Mouse (Mus musculus) heart, embryonic 12.5 days (tissue): ENCODE measurements around the gene Rab3ip. TPM values are rescaled to one million over a fixed set of nuclear protein-coding genes. Genes with fewer than 3 reads are reported as not detected.

Source experiments
- ATAC-seq: fragments of 200-750 bp; cut with Nextera tagmentation; 2 replicates; pipeline ENCODE4 v1.8.0; 2017; ENCODE audit warnings: moderate TSS enrichment, moderate library complexity; ENCODE audit not compliant: insufficient number of reproducible peaks, low FRiP score
- H3K27ac ChIP-seq: fragments of 300-500 bp; sonication (generic); 2 replicates; pipeline ENCODE4 v1.5.1; 2016; ENCODE audit warnings: mild to moderate bottlenecking, moderate library complexity; ENCODE audit not compliant: poor library complexity, severe bottlenecking
- H3K27me3 ChIP-seq: fragments of 300-500 bp; sonication (generic); replicated peaks from 2 replicates; pipeline ENCODE4 v1.6.1; 2016; ENCODE audit warnings: mild to moderate bottlenecking, moderate library complexity
- H3K36me3 ChIP-seq: fragments of 300-500 bp; sonication (generic); 2 replicates; pipeline ENCODE4 v1.6.1; 2016; ENCODE audit warnings: mild to moderate bottlenecking, moderate library complexity
- H3K4me1 ChIP-seq: fragments of 300-500 bp; sonication (generic); replicated peaks from 2 replicates; pipeline ENCODE4 v1.6.1; 2016; ENCODE audit warnings: mild to moderate bottlenecking
- H3K4me2 ChIP-seq: fragments of 300-500 bp; sonication (generic); 2 replicates; pipeline ENCODE4 v1.6.1; 2016; ENCODE audit warnings: mild to moderate bottlenecking, moderate library complexity
- H3K4me3 ChIP-seq: fragments of 300-500 bp; sonication (generic); 2 replicates; pipeline ENCODE4 v1.5.1; 2016; ENCODE audit warnings: mild to moderate bottlenecking
- H3K9ac ChIP-seq: fragments of 300-500 bp; sonication (generic); 2 replicates; pipeline ENCODE4 v1.6.1; 2016; ENCODE audit warnings: mild to moderate bottlenecking, moderate library complexity
- H3K9me3 ChIP-seq: fragments of 300-500 bp; sonication (generic); replicated peaks from 2 replicates; pipeline ENCODE4 v1.6.1; 2016; ENCODE audit warnings: mild to moderate bottlenecking, moderate library complexity
- WGBS: fragments of 180-500 bp; shearing (Covaris S2); methylation state at CpG from one replicate; pipeline ENCODE4 v1.1.7; 2016; 5-methylcytosine and 5-hydroxymethylcytosine counted together
- polyA plus RNA-seq: library from polyadenylated mRNA; unstranded; fragments of >200 nt; fragmentation: Nextera tagmentation; extraction: Ambion mirVana; gene quantifications from 2 replicates; pipeline ENCODE4 v1.2.1, GENCODE M21; 2016

The Rab3ip gene
- polyA plus RNA-seq, 1 experiment from 2014 or later: 65.7 TPM

DNA sequence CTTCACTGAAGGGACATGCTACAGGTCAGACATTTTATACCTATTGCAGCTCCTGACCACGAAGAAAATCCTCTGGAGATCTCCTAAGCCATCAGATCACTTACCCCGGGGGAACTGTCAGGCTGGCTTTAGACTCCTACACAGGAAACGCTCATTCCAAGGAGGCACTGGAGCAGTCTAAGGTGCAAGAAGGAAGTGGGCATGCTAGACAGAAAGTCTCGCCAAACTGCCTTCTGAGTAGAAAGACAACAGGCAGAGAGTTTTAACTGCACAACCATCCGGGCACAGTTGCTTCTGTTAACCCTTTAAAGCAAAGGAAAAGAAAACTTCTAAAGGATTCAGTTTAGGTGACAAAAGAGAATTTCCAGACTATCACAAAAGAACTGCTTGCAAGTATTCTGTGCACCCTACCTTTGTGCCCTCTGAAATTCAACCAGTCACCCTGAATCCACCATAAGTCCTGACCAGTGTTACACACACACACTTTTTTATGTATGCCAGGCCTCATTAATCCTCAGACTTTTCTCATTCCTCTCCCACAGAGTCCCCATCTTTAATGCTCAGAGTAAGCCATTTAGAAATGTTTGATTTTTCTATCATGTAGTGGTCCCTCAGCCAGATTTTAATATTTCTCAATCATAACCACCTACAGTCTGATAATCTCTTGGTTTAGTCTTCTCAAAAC is 7.4 kb upstream of the Rab3ip start:
- peaks cover 4% of the 10 kb centered on the region; the same call in 1 of the 2 replicates for H3K9me3 ChIP-seq
- 43% methylated on average over 5 of the region's 5 CpGs for WGBS
- no peak overlapping the region for H3K4me3 ChIP-seq
- no peaks in the 10 kb centered on the region; the same call in 1 of the 2 replicates for H3K4me1 ChIP-seq
- no peak overlapping the region for H3K27ac ChIP-seq
- H3K36me3 ChIP-seq: 0 out of 2 replicates have a peak, but pooled peaks cover 2% of the 10 kb centered on the region
- H3K9ac ChIP-seq: no peak overlapping the region
- H3K4me2 ChIP-seq: no peak overlapping the region
- no peak for ATAC-seq
- H3K27me3 ChIP-seq: no peaks in the 10 kb centered on the region

GRCm38 (mm10) chr10:116956483-116957158 is 6.1 kb upstream of the Rab3ip start:
- 87% methylated on average over 11 of the region's 11 CpGs for WGBS

DNA sequence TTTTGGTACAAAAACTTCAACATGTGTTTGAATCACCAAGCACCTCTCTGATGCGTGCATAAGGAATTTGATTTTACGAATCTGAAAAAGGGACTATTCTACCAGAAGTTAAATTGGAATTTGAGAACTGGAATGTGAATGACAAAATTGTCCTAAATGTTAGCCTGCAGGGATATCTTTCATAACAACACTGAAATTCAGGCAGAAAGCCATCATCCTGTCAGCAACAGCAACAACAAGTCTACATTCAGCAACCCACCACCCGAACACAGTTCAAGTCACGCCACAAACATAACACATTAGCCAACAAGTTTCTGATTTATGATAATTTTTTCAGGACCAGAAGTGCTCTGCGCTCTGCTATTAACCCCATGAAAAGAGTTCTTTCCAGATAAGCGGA is 4.6 kb upstream of the Rab3ip start:
- WGBS: 84% methylated on average over 6 of the region's 6 CpGs
- Histone ChIP-seq H3K9ac (no peak overlapping the region), H3K27ac (no peak overlapping the region), H3K9me3 (0 out of 2 replicates have a peak, but pooled peaks cover 4% of the 10 kb centered on the region), H3K4me3 (no peak overlapping the region), H3K27me3 (no peaks in the 10 kb centered on the region), H3K4me2 (no peak overlapping the region), H3K36me3 (0 out of 2 replicates have a peak, but pooled peaks cover 2% of the 10 kb centered on the region), H3K4me1 (no peaks in the 10 kb centered on the region)
- no peak for ATAC-seq

More at GRCm38 (mm10) chr10:116956483-116957158, 6.1 kb upstream of the Rab3ip start:
- Histone ChIP-seq H3K36me3 (0 out of 2 replicates have a peak, but pooled peaks cover 2% of the 10 kb centered on the region), H3K27ac (no peak overlapping the region), H3K9me3 (peaks cover 4% of the 10 kb centered on the region; the same call in 1 of the 2 replicates), H3K27me3 (no peaks in the 10 kb centered on the region), H3K4me2 (no peak overlapping the region), H3K4me3 (no peak overlapping the region), H3K4me1 (no peaks in the 10 kb centered on the region), H3K9ac (no peak overlapping the region)
- no peak for ATAC-seq

DNA sequence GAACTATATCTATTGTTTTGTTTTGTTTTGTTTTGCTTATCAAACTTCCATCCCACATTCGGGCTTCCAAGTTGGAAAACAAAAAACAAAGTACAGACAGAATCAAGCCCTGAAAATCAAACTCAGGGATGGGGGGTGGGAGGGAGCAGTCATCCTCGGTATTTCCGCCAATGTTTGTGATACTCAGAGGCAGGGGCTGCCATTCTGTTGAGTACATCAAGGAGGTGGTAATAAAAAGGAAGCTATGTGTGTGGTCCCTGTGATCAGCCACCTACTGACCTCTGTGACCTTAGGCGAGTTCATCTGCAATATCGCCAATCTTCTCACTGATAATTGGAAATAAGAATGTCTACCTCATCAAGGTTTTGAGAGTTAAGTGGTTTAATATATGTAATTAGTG is 317 bp upstream of the Rab3ip start:
- H3K36me3 ChIP-seq: no peaks in the 10 kb centered on the region
- peaks cover 17% of the 10 kb centered on the region for H3K4me1 ChIP-seq
- H3K27ac ChIP-seq: no peak overlapping the region
- H3K4me3 ChIP-seq: peak overlapping the region; percentile 85
- 0 out of 2 replicates have a peak, but pooled peaks cover 4% of the 10 kb centered on the region for H3K9me3 ChIP-seq
- H3K9ac ChIP-seq: peak overlapping the region; percentile 55; the same call in 1 of the 2 replicates
- no peak for ATAC-seq
- WGBS: 26% methylated on average over 5 of the region's 5 CpGs
- no peaks in the 10 kb centered on the region for H3K27me3 ChIP-seq
- H3K4me2 ChIP-seq: peak overlapping the region; percentile 73

DNA sequence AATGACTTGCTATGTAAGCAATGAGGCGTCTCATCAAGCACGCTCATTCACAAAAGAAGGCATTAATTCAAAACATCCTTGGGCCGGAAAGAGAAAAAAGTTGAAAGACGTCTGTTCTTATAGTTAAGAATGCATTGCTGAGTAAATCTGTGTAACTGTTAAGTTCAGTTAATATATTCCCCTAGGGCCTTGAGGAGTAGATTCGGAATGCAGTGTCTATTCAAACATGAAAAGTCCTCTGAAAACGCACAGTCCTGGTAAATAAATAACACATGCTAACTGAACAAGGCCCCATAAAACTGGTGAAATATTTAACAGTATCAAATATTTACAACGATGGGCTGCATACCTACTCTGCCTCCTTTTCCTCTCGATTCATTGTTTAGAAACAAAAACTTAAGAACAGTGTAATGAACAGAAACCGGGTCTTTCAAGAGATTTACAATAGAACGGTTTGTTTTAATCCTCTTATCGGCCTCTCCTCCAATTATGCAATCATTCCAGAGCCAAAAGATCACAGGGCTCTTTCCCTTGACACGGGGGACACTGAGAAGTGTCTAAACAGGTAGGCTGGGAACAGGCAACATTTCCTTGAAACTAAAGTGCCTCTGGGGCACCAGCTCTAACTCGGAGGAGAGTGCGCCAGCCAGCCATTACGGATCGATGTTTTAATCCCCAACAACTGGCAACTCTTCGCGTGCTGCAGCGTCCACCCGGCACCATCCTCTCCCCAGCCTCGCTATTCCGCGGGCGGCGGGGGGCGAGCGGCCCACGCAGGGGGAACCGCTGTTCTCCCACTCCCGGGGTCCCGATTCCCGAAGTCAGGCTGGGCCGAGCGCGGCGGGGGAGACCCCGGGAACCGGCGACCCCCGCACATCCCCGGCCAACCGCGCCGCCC is 1.2 kb downstream of the Rab3ip start:
- H3K27me3 ChIP-seq: no peaks in the 10 kb centered on the region
- H3K4me3 ChIP-seq: peak overlapping the region; percentile 85
- peaks cover 28% of the 10 kb centered on the region for H3K4me1 ChIP-seq
- 4% methylated on average over 41 of the region's 44 CpGs for WGBS
- H3K9ac ChIP-seq: peak overlapping the region; percentile 94
- H3K9me3 ChIP-seq: no peaks in the 10 kb centered on the region
- H3K4me2 ChIP-seq: peak overlapping the region; percentile 73
- ATAC-seq: 0 out of 2 replicates have a peak, but pooled peaks have one; percentile 1
- peak overlapping the region; percentile 87 for H3K27ac ChIP-seq
- H3K36me3 ChIP-seq: no peaks in the 10 kb centered on the region

DNA sequence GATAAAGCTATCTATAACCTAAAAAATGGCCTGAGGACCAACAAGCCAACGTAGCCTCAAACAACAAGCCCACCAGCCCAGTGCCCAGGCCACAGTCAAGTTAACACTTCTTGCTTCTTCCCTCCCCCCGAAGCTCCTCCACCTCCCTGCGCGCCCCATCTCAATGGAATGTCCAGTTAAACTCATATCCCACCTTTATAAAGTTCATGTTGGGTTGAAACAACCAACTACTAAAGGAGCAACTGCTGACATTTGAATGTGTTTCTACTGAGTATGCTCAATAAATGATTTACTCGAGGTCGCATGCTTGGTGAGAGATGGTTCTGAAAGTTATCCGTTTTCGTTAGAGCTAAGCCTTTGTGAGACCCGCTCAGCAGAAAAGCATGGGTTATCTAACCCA is 2.2 kb downstream of the Rab3ip start:
- Histone ChIP-seq H3K4me1 (peaks cover 28% of the 10 kb centered on the region), H3K36me3 (no peaks in the 10 kb centered on the region), H3K27ac (no peak overlapping the region), H3K27me3 (no peaks in the 10 kb centered on the region), H3K4me2 (peak overlapping the region; percentile 73), H3K4me3 (peak overlapping the region; percentile 85), H3K9ac (no peak overlapping the region), H3K9me3 (no peaks in the 10 kb centered on the region)
- no peak for ATAC-seq
- 76% methylated on average over 9 of the region's 9 CpGs for WGBS

DNA sequence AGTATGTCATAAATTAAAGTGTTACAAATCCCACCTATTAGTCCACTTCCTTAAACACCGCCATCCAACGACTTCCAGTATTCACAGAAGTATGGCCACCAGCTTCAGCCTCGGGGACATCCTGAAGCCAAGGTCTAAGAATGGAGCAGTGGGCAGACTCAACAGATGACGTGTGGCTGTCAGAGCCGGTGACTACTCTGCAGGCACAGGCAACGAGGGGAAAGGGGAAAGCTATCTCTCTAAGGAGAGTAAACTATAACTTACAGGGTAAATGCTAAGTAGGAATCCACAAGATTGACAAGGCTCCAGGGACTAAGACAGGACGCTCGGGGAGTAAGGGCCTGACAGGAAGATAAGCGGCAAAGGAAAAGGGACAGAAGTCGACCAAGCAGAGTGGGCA is 5.6 kb downstream of the Rab3ip start:
- Histone ChIP-seq H3K9me3 (peaks cover 6% of the 10 kb centered on the region; the same call in 1 of the 2 replicates), H3K27me3 (no peaks in the 10 kb centered on the region), H3K27ac (peak overlapping the region; percentile 93), H3K4me2 (peak overlapping the region; percentile 56), H3K4me1 (peaks cover 28% of the 10 kb centered on the region), H3K9ac (peak overlapping the region; percentile 57; the same call in 1 of the 2 replicates), H3K36me3 (peaks cover 10% of the 10 kb centered on the region), H3K4me3 (0 out of 2 replicates have a peak overlapping the region, but pooled peaks have one; percentile 16)
- WGBS: 34% methylated on average over 10 of the region's 10 CpGs
- no peak for ATAC-seq

GRCm38 (mm10) chr10:116944144-116944543 is 6.4 kb downstream of the Rab3ip start:
- Histone ChIP-seq H3K9ac (no peak overlapping the region), H3K36me3 (peaks cover 12% of the 10 kb centered on the region), H3K9me3 (peaks cover 6% of the 10 kb centered on the region; the same call in 1 of the 2 replicates), H3K27me3 (no peaks in the 10 kb centered on the region), H3K4me2 (no peak overlapping the region), H3K27ac (no peak overlapping the region), H3K4me1 (peaks cover 28% of the 10 kb centered on the region), H3K4me3 (no peak overlapping the region)
- 85% methylated on average over 3 of the region's 3 CpGs for WGBS
- no peak for ATAC-seq

DNA sequence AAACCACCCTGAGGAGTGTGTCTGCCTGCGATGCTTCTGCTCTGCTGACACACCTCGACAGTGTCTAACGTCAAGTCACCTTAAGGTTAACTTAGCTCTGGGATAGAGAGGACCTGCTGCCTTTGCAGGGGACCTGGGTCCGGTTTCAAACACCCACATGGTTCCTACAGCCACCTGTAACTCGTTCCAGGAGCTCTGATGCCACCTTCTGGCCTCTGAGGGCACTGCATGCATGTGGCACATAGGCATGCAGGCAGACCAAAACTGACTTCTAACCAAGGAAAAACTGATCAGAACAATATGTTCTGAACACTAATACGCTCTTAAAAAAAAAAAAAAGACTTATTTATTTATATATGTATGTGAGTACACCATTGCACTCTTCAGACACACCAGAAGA is 7.5 kb downstream of the Rab3ip start:
- WGBS: 89% methylated on average over 6 of the region's 6 CpGs
- Histone ChIP-seq H3K27ac (no peak overlapping the region), H3K4me2 (no peak overlapping the region), H3K36me3 (peaks cover 23% of the 10 kb centered on the region), H3K9me3 (peaks cover 6% of the 10 kb centered on the region; the same call in 1 of the 2 replicates), H3K27me3 (no peaks in the 10 kb centered on the region), H3K4me3 (no peak overlapping the region), H3K4me1 (peaks cover 24% of the 10 kb centered on the region), H3K9ac (no peak overlapping the region)
- ATAC-seq: no peak

- 86% methylated on average over 12 of the region's 12 CpGs for WGBS
- ATAC-seq: no peak
- Histone ChIP-seq H3K9ac (no peak overlapping the region), H3K27me3 (no peaks in the 10 kb centered on the region), H3K4me1 (peaks cover 11% of the 10 kb centered on the region; the same call in 1 of the 2 replicates), H3K36me3 (peaks cover 61% of the 10 kb centered on the region), H3K9me3 (no peaks in the 10 kb centered on the region), H3K4me3 (no peak overlapping the region), H3K27ac (no peak overlapping the region), H3K4me2 (no peak overlapping the region)
Measured at GRCm38 (mm10) chr10:116935028-116935427, 15.5 kb downstream of the Rab3ip start.
